Mouse (Mus musculus): Measurements from ENCODE around the gene Mmp11. TPM values are rescaled to one million over a fixed set of nuclear protein-coding genes. Genes with fewer than 3 reads are reported as not detected.

The Mmp11 gene
- total and polyA plus RNA-seq, 2 experiments = 0.18 to 1.4 TPM

DNA sequence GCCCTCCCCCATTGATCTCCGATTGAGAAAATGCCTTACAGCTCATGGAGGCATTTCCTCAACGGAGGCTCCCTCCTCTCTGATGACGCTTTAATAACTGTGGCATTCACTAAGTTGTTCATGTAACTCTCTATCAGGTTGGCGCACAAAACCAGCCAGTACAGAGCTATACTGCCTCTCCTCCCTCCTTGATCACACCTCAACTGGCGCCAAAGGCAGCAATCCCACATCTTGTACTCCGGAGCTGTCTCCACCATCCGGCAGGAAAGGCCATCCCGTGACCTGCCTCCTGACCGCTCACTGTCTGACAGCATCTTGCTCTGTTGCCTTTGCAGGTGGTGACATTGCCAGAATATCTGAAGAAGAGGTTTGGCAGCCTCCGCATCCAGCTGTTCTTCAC is 37.5 kb upstream of the Mmp11 start:
- no peak for DNase-seq (ENCODE audit: extremely low read depth, low read depth, low spot score)
- TF ChIP-seq CTCF (IDR thresholded peaks at IDR 0.05; ENCODE audit: low read depth, low read length) (no peak), POLR2A (IDR thresholded peaks at IDR 0.05; ENCODE audit: extremely low read depth, insufficient read depth, low read length) (no peak)
- over 99% methylated on average over 10 of the region's 10 CpGs for WGBS

DNA sequence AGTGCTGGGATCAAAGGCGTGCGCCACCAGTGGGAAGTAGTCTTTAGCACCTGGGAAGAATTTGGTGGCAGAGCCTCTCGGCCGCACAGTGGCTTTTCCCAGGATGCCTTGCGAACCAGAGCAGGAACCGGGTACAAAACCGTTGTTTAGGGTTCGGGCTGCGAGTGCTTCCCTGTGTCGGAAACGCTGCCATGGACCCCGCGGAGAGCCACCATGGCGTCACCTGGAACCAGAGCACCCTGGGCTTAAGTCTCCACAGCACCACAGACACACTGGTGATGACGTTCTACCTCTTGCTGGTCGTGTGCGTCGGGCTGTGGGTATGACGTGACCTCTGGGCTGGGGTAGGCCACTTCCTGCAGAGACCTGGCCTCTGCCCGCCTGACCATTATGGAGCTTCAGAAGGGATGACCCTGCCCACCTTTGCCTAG is 18.1 kb upstream of the Mmp11 start, which contains the start of gene Gm5134:
Gm5134 (plus strand) TSS at position 134 of the 431 bp plus-strand sequence.
- Histone ChIP-seq H3K79me2 (ENCODE audit: control insufficient read depth, insufficient read depth, low read length) (no peaks in the 10 kb centered on the region), H3K9ac (ENCODE audit: low read depth, low read length) (no peak within 1 kb of the TSS), H3K36me3 (ENCODE audit: control insufficient read depth, insufficient read depth, low read length) (no peaks in the 10 kb centered on the region), H3K27me3 (ENCODE audit: control insufficient read depth, insufficient read depth, low read length) (no peaks in the 10 kb centered on the region), H3K27ac (replicated peaks; ENCODE audit: insufficient read depth, low read depth, low read length) (no peak within 1 kb of the TSS), H3K4me3 (ENCODE audit: insufficient read depth, low read depth, low read length) (no peak within 1 kb of the TSS), H3K4me1 (ENCODE audit: control insufficient read depth, insufficient read depth, low read length) (no peaks in the 10 kb centered on the region; the same call in 1 of the 2 replicates)
- no peak for DNase-seq (ENCODE audit: extremely low read depth, low read depth, low spot score)
- WGBS = 45% methylated on average over 20 of the region's 20 CpGs
- TF ChIP-seq CTCF (IDR thresholded peaks at IDR 0.05; ENCODE audit: low read depth, low read length) (no peak), POLR2A (IDR thresholded peaks at IDR 0.05; ENCODE audit: extremely low read depth, insufficient read depth, low read length) (no peak)

More for the DNA sequence above, 37.5 kb upstream of the Mmp11 start:
- Histone ChIP-seq H3K4me3 (ENCODE audit: insufficient read depth, low read depth, low read length) (no peak overlapping the region), H3K79me2 (ENCODE audit: control insufficient read depth, insufficient read depth, low read length) (no peaks in the 10 kb centered on the region), H3K27me3 (ENCODE audit: control insufficient read depth, insufficient read depth, low read length) (no peaks in the 10 kb centered on the region), H3K9ac (ENCODE audit: low read depth, low read length) (no peak overlapping the region), H3K27ac (replicated peaks; ENCODE audit: insufficient read depth, low read depth, low read length) (no peak overlapping the region), H3K36me3 (ENCODE audit: control insufficient read depth, insufficient read depth, low read length) (no peaks in the 10 kb centered on the region), H3K4me1 (ENCODE audit: control insufficient read depth, insufficient read depth, low read length) (no peaks in the 10 kb centered on the region)

DNA sequence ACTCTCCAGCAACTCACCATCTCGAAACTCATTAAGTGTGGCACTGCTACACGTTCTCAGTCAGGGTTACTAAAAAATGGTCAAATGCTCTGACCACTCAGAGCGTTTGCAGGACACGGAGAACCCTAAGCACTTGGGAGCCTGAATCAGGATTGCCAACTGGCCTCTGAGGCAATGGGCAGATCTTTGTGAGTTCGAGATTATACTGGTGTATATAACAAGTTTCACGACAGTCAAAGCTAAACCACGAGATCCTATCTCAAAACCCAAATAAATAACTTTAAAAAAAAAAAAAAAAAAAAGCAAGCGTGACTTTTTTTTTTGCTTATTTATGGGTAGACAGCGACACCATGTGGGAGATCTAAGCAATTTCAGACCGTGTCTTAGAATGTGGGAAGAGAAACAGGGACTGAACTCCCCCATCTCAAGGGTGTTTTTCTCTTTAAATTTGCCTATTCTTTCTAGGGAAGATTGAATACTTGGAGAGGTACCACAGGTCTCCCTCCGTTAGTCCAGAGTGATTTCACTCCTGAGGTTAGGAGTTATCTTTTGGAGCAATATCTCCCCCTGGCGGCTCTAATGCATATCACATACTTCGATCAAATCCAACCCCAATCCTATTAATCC is 15.2 kb upstream of the Mmp11 start:
- Histone ChIP-seq H3K27me3 (ENCODE audit: control insufficient read depth, insufficient read depth, low read length) (no peaks in the 10 kb centered on the region), H3K36me3 (ENCODE audit: control insufficient read depth, insufficient read depth, low read length) (no peaks in the 10 kb centered on the region), H3K4me3 (ENCODE audit: insufficient read depth, low read depth, low read length) (no peak overlapping the region), H3K4me1 (ENCODE audit: control insufficient read depth, insufficient read depth, low read length) (no peaks in the 10 kb centered on the region; the same call in 1 of the 2 replicates), H3K9ac (ENCODE audit: low read depth, low read length) (peak overlapping the region; percentile 4), H3K79me2 (ENCODE audit: control insufficient read depth, insufficient read depth, low read length) (no peaks in the 10 kb centered on the region), H3K27ac (replicated peaks; ENCODE audit: insufficient read depth, low read depth, low read length) (no peak overlapping the region)
- peak; percentile 57 for DNase-seq (ENCODE audit: extremely low read depth, low read depth, low spot score)
- 3% methylated on average over 13 of the region's 13 CpGs for WGBS
- TF ChIP-seq POLR2A (IDR thresholded peaks at IDR 0.05; ENCODE audit: extremely low read depth, insufficient read depth, low read length) (no peak), CTCF (IDR thresholded peaks at IDR 0.05; ENCODE audit: low read depth, low read length) (peak; percentile 37)

DNA sequence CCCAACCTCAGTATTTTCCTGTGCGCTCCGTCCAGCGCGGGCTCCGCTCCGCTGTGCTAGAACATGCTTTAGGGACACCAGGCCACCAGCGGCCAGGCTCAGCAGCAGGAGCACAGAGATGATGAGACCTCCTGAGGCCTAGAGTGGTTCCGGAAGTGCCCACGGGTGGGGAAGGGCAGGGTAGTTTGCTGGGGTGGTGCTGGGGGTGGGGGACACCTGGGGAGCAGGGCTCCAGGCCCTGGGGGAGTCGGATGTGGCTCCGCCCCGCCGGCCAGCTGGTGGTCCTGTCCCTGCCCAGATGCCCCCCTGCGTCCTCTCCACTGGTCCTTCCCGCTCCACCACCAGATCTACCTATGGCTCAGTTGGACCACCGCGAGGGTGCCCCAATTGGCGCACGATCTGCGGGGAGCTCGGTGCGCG is 14.5 kb upstream of the Mmp11 start:
- no peaks in the 10 kb centered on the region for H3K27me3 ChIP-seq (ENCODE audit: control insufficient read depth, insufficient read depth, low read length)
- no peaks in the 10 kb centered on the region for H3K79me2 ChIP-seq (ENCODE audit: control insufficient read depth, insufficient read depth, low read length)
- peak overlapping the region; percentile 22 for H3K9ac ChIP-seq (ENCODE audit: low read depth, low read length)
- peak overlapping the region; percentile 19; the same call in 1 of the 2 replicates for H3K4me3 ChIP-seq (ENCODE audit: insufficient read depth, low read depth, low read length)
- DNase-seq (ENCODE audit: extremely low read depth, low read depth, low spot score) = no peak
- 19% methylated on average over 23 of the region's 23 CpGs for WGBS
- no peaks in the 10 kb centered on the region; the same call in 1 of the 2 replicates for H3K4me1 ChIP-seq (ENCODE audit: control insufficient read depth, insufficient read depth, low read length)
- H3K36me3 ChIP-seq (ENCODE audit: control insufficient read depth, insufficient read depth, low read length) = no peaks in the 10 kb centered on the region
- TF ChIP-seq CTCF (IDR thresholded peaks at IDR 0.05; ENCODE audit: low read depth, low read length) (no peak), POLR2A (IDR thresholded peaks at IDR 0.05; ENCODE audit: extremely low read depth, insufficient read depth, low read length) (no peak)
- no peak overlapping the region for H3K27ac ChIP-seq (replicated peaks; ENCODE audit: insufficient read depth, low read depth, low read length)

DNA sequence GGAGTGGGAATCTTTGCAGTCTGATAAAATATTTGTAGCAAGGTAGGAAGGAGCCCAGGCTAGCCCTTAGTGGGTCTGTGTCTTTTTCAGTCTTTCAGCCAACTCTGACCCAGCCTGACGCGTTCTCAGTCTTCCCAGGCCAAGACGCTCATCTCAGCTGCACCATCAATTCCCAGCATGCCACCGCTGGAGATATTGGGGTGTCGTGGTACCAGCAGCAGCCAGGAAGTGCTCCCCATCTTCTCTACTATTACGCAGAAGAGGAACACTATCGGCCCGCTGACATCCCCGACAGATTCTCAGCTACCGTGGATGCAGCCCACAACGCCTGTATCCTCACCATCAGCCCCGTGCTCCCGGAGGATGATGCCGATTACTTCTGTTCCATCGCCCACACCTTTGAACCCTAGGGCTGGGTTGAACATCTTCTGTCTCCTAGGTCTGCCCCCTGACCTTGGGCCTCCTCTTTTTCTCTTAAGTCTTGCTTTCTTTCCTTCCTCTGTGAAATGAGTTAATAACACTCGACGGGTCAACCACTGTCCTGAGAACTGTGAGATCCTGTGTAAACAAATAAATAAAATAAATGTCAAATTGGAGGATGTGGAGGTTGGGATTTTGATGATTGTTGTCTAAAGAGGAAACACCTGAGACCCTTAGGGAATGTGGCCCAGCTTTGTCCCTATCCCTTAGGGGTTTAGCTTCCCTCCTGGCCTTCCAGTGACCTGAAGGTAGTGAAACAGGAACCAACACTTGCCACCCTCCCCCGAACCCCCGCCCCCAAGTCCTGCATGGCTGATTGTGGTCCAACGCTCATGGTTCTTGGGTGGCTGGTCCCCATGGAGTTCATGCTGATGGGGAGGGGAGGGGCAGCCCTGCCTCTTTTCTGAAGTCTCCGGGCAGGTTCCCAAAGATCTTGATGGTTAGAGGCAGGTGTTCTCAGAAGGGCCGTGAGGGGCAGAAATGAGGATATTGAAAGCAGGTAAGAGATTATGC is 13.1 kb upstream of the Mmp11 start:
- no peak for TF ChIP-seq POLR2A (IDR thresholded peaks at IDR 0.05; ENCODE audit: extremely low read depth, insufficient read depth, low read length)
- no peak for TF ChIP-seq CTCF (IDR thresholded peaks at IDR 0.05; ENCODE audit: low read depth, low read length)
- WGBS = 88% methylated on average over 22 of the region's 22 CpGs
- H3K79me2 ChIP-seq (ENCODE audit: control insufficient read depth, insufficient read depth, low read length) = no peaks in the 10 kb centered on the region

More for the DNA sequence above, 13.1 kb upstream of the Mmp11 start:
- H3K27me3 ChIP-seq (ENCODE audit: control insufficient read depth, insufficient read depth, low read length) = no peaks in the 10 kb centered on the region
- peaks cover 2% of the 10 kb centered on the region; the same call in 1 of the 2 replicates for H3K4me1 ChIP-seq (ENCODE audit: control insufficient read depth, insufficient read depth, low read length)
- H3K4me3 ChIP-seq (ENCODE audit: insufficient read depth, low read depth, low read length) = no peak overlapping the region
- DNase-seq (ENCODE audit: extremely low read depth, low read depth, low spot score) = no peak
- H3K27ac ChIP-seq (replicated peaks; ENCODE audit: insufficient read depth, low read depth, low read length) = no peak overlapping the region
- H3K9ac ChIP-seq (ENCODE audit: low read depth, low read length) = no peak overlapping the region
- H3K36me3 ChIP-seq (ENCODE audit: control insufficient read depth, insufficient read depth, low read length) = no peaks in the 10 kb centered on the region
